Mouse (Mus musculus): ENCODE measurements around the gene Vill.

- TF ChIP-seq CTCF (conservative IDR thresholded peaks at IDR 0.05; ENCODE audit: low read length) (no peak), POU5F1 (IDR thresholded peaks at IDR 0.05; ENCODE audit: borderline replicate concordance, low read length) (no peak)
Measured at GRCm38 (mm10) chr9:119119409-119120167, 67.0 kb downstream of the Vill start.
